Mouse (Mus musculus): ENCODE results near the gene Rhpn2.

- TF ChIP-seq CTCF (IDR thresholded peaks at IDR 0.05) = no peak
- no peak for TF ChIP-seq EP300 (IDR thresholded peaks at IDR 0.05; ENCODE audit: insufficient read depth, low read depth, low read length)
Observed at GRCm38 (mm10) chr7:35331590-35331989, 2.4 kb upstream of the Rhpn2 start.

All from heart, adult 2 months (tissue).